9 mouse cellular contexts compared by ENCODE assay signal in genomic region chr7:142482256-142482609, GRCm38 (mm10). TPM values are rescaled to one million over a fixed set of nuclear protein-coding genes. Genes with fewer than 3 reads are reported as not detected.
A peak's percentile ranks its signal among the peaks of the same experiment; 100 is the strongest.
DNase-seq lines count a peak whose midpoint lies in the region; ATAC-seq and TF ChIP-seq lines count a peak whose summit lies in the region.
"Had no signal": no experiment of that assay in that cellular context is flagged by ENCODE, and none has a peak within 500 bp of the region (broad histone marks: within the 10 kb centered on the region; RNA-seq: fewer than 3 reads in every experiment).

No protein-coding gene starts in this region.

- H3K9me3 ChIP-seq in liver, embryonic 11.5 days (ENCODE audit: control insufficient read depth, low read length) = no peaks in the 10 kb centered on the region
- H3K9me3 ChIP-seq in forebrain, embryonic 10.5 days = no peaks in the 10 kb centered on the region
- H3K9me3 ChIP-seq in hindbrain, postnatal 0 days (ENCODE audit: low read length) = no peaks in the 10 kb centered on the region
- no peaks in the 10 kb centered on the region for H3K9me3 ChIP-seq in neural tube, embryonic 12.5 days
- H3K9me3 ChIP-seq: G1E had no signal

- H3K27me3 ChIP-seq in liver, embryonic 11.5 days (replicated peaks; ENCODE audit: control insufficient read depth, insufficient read depth, low read length) = peaks cover 9% of the 10 kb centered on the region; the same call in 1 of the 2 replicates
- H3K27me3 ChIP-seq in forebrain, embryonic 10.5 days (ENCODE audit: poor library complexity, severe bottlenecking) = peaks cover 16% of the 10 kb centered on the region; the same call in 1 of the 2 replicates
- H3K27me3 ChIP-seq in hindbrain, postnatal 0 days (ENCODE audit: insufficient read depth, low read length) = no peaks in the 10 kb centered on the region
- H3K27me3 ChIP-seq in neural tube, embryonic 12.5 days (replicated peaks) = no peaks in the 10 kb centered on the region
- H3K27me3 ChIP-seq in cerebellum, adult 2 months (ENCODE audit: control insufficient read depth, insufficient read depth, low read length) = no peaks in the 10 kb centered on the region

- H3K36me3 ChIP-seq in liver, embryonic 11.5 days (ENCODE audit: control insufficient read depth, insufficient read depth, low read length) = no peaks in the 10 kb centered on the region
- H3K36me3 ChIP-seq in forebrain, embryonic 10.5 days (replicated peaks) = no peaks in the 10 kb centered on the region
- no peaks in the 10 kb centered on the region for H3K36me3 ChIP-seq in hindbrain, postnatal 0 days (ENCODE audit: insufficient read depth, low read length)
- H3K36me3 ChIP-seq in neural tube, embryonic 12.5 days = no peaks in the 10 kb centered on the region
- H3K36me3 ChIP-seq: G1E had no signal

- H3K27ac ChIP-seq in liver, embryonic 11.5 days (ENCODE audit: low read depth, low read length) = peak overlapping the region; percentile 84
- H3K27ac ChIP-seq in forebrain, embryonic 10.5 days = peak overlapping the region; percentile 93
- peak overlapping the region; percentile 67; the same call in 1 of the 2 replicates for H3K27ac ChIP-seq in hindbrain, postnatal 0 days
- no peak overlapping the region for H3K27ac ChIP-seq in neural tube, embryonic 12.5 days
- H3K27ac ChIP-seq in cerebellum, adult 2 months (ENCODE audit: insufficient read depth, low read length) = no peak overlapping the region

- WGBS in liver, embryonic 11.5 days = 36% methylated on average over 6 of the region's 6 CpGs
- 23% methylated on average over 6 of the region's 6 CpGs for WGBS in forebrain, embryonic 10.5 days
- WGBS in hindbrain, postnatal 0 days = 12% methylated on average over 6 of the region's 6 CpGs
- 17% methylated on average over 6 of the region's 6 CpGs for WGBS in neural tube, embryonic 12.5 days
- 81% methylated on average over 6 of the region's 6 CpGs for WGBS in cerebellum, adult 2 months

- peak overlapping the region; percentile 54 for H3K4me2 ChIP-seq in liver, embryonic 11.5 days
- no peak overlapping the region for H3K4me2 ChIP-seq in hindbrain, postnatal 0 days (ENCODE audit: low read depth, low read length)
- peak overlapping the region; percentile 67 for H3K4me2 ChIP-seq in neural tube, embryonic 12.5 days (replicated peaks)

- H3K9ac ChIP-seq in liver, embryonic 11.5 days (ENCODE audit: low read depth, low read length) = peak overlapping the region; percentile 56; the same call in 1 of the 2 replicates
- H3K9ac ChIP-seq in hindbrain, postnatal 0 days (replicated peaks; ENCODE audit: low read length) = peak overlapping the region; percentile 51; the same call in 1 of the 2 replicates
- no peak overlapping the region; the same call in 1 of the 2 replicates for H3K9ac ChIP-seq in neural tube, embryonic 12.5 days

- TF ChIP-seq CTCF in hindbrain, postnatal 0 days (IDR thresholded peaks at IDR 0.05; ENCODE audit: low read depth) = no peak
- no peak for TF ChIP-seq CTCF in cerebellum, adult 2 months (IDR thresholded peaks at IDR 0.05; ENCODE audit: borderline replicate concordance, insufficient read depth, low read depth, low read length)

- peaks cover 29% of the 10 kb centered on the region for H3K4me1 ChIP-seq in liver, embryonic 11.5 days (replicated peaks; ENCODE audit: control insufficient read depth, insufficient read depth, low read length)
- peaks cover 53% of the 10 kb centered on the region for H3K4me1 ChIP-seq in forebrain, embryonic 10.5 days
- H3K4me1 ChIP-seq in hindbrain, postnatal 0 days (ENCODE audit: insufficient read depth, low read length) = peaks cover 2% of the 10 kb centered on the region; the same call in 1 of the 2 replicates
- peaks cover 35% of the 10 kb centered on the region for H3K4me1 ChIP-seq in neural tube, embryonic 12.5 days
- no peaks in the 10 kb centered on the region; the same call in 1 of the 2 replicates for H3K4me1 ChIP-seq in cerebellum, adult 2 months (ENCODE audit: control insufficient read depth, insufficient read depth, low read length)

- no peak for DNase-seq in liver, embryonic 11.5 days (ENCODE audit: low spot score)
- no peak for DNase-seq in liver
- peak; percentile 36 for DNase-seq in forebrain, embryonic 10.5 days (ENCODE audit: extremely low spot score, low spot score)
- DNase-seq in hindbrain, postnatal 0 days (ENCODE audit: low spot score) = peak; percentile 59
- no peak for DNase-seq in layer of hippocampus, postnatal 25 days (ENCODE audit: extremely low spot score in 1 of 2, low spot score in 1 of 2)
- no peak for DNase-seq in cerebellum, adult 2 months
- no peak for DNase-seq in kidney, adult 11 months

- TF ChIP-seq POLR2A in cerebellum, adult 2 months (IDR thresholded peaks at IDR 0.05; ENCODE audit: borderline replicate concordance, insufficient read depth, low read length) = no peak

- no peak for ATAC-seq in liver, embryonic 11.5 days (replicated peaks; ENCODE audit: low FRiP score)
- ATAC-seq in hindbrain, postnatal 0 days = peak; percentile 57
- ATAC-seq in neural tube, embryonic 12.5 days (ENCODE audit: low FRiP score, low read depth) = peak; percentile 36

- H3K4me3 ChIP-seq in liver, embryonic 11.5 days (ENCODE audit: low read depth, low read length) = no peak overlapping the region
- peak overlapping the region; percentile 47 for H3K4me3 ChIP-seq in forebrain, embryonic 10.5 days
- H3K4me3 ChIP-seq in hindbrain, postnatal 0 days (ENCODE audit: low read length) = no peak overlapping the region
- H3K4me3 ChIP-seq in neural tube, embryonic 12.5 days = no peak overlapping the region
- H3K4me3 ChIP-seq in cerebellum, adult 2 months (replicated peaks; ENCODE audit: insufficient read depth, low read depth, low read length) = no peak overlapping the region

RNA-seq across cellular contexts. Expression of gene Tnnt3, which starts 16.4 kb away (rescaled TPM):
- 1.5 and 2.4 TPM in 2 replicates for polyA plus RNA-seq in liver, embryonic 11.5 days (2014; fragmentation: Nextera tagmentation; extraction: Ambion mirVana)
- polyA plus RNA-seq in forebrain, embryonic 10.5 days (2016; fragmentation: Nextera tagmentation; extraction: Ambion mirVana) = 0.33 and 1.1 TPM in 2 replicates
- total RNA-seq in hindbrain, postnatal 0 days (2014; rRNA removed) = 1.3 and 4.7 TPM in 2 replicates
- polyA plus RNA-seq in hindbrain, postnatal 0 days (2015; fragmentation: Nextera tagmentation; extraction: Ambion mirVana) = 3.1 and 3.9 TPM in 2 replicates
- 5.7 and 8.7 TPM in 2 replicates for polyA plus RNA-seq in neural tube, embryonic 12.5 days (2016; fragmentation: Nextera tagmentation; extraction: Ambion mirVana)
- not detected for total RNA-seq in layer of hippocampus, postnatal 25 days (2021)
- 0.39 and 0.65 TPM in 2 replicates for polyA plus RNA-seq in cerebellum, adult 2 months (2012; rRNA removed)
- total RNA-seq: G1E had no signal
- polyA plus RNA-seq: G1E had no signal

RNA-seq across cellular contexts. Expression of gene Lsp1, which starts 21.6 kb away (rescaled TPM):
- polyA plus RNA-seq in liver, embryonic 11.5 days (2014; fragmentation: Nextera tagmentation; extraction: Ambion mirVana) = 19.2 and 20.7 TPM in 2 replicates
- polyA plus RNA-seq in forebrain, embryonic 10.5 days (2016; fragmentation: Nextera tagmentation; extraction: Ambion mirVana) = 10.7 and 12.0 TPM in 2 replicates
- 4.6 and 16.6 TPM in 2 replicates for total RNA-seq in hindbrain, postnatal 0 days (2014; rRNA removed)
- polyA plus RNA-seq in hindbrain, postnatal 0 days (2015; fragmentation: Nextera tagmentation; extraction: Ambion mirVana) = 6.6 and 7.2 TPM in 2 replicates
- 15.6 and 18.4 TPM in 2 replicates for polyA plus RNA-seq in neural tube, embryonic 12.5 days (2016; fragmentation: Nextera tagmentation; extraction: Ambion mirVana)
- 1 to 10 TPM; 2.2 to 4.2 TPM for total RNA-seq in layer of hippocampus, postnatal 25 days (2021)
- polyA plus RNA-seq in cerebellum, adult 2 months (2012; rRNA removed) = 4.2 and 5.9 TPM in 2 replicates

RNA-seq across cellular contexts. Expression of gene Tnni2, which starts 40.6 kb away (rescaled TPM):
- polyA plus RNA-seq in liver, embryonic 11.5 days (2014; fragmentation: Nextera tagmentation; extraction: Ambion mirVana) = 1.9 and 3.7 TPM in 2 replicates
- 0.46 and 1.4 TPM in 2 replicates for polyA plus RNA-seq in forebrain, embryonic 10.5 days (2016; fragmentation: Nextera tagmentation; extraction: Ambion mirVana)
- total RNA-seq in hindbrain, postnatal 0 days (2014; rRNA removed) = 1.3 and 8.5 TPM in 2 replicates
- polyA plus RNA-seq in hindbrain, postnatal 0 days (2015; fragmentation: Nextera tagmentation; extraction: Ambion mirVana) = 0.63 TPM in 2 replicates
- 3.3 and 4.6 TPM in 2 replicates for polyA plus RNA-seq in neural tube, embryonic 12.5 days (2016; fragmentation: Nextera tagmentation; extraction: Ambion mirVana)
- under 1 TPM in 1 of 2 experiments, not detected in 1; 0.70 TPM for total RNA-seq in layer of hippocampus, postnatal 25 days (2021)
- polyA plus RNA-seq in cerebellum, adult 2 months (2012; rRNA removed) = 0.52 TPM in 1 of 2 replicates, not detected in the other

RNA-seq across cellular contexts. Expression of gene Syt8, which starts 47.6 kb away (rescaled TPM):
- 0.41 and 0.42 TPM in 2 replicates for polyA plus RNA-seq in liver, embryonic 11.5 days (2014; fragmentation: Nextera tagmentation; extraction: Ambion mirVana)
- 0.18 TPM in 1 of 2 replicates, not detected in the other for polyA plus RNA-seq in forebrain, embryonic 10.5 days (2016; fragmentation: Nextera tagmentation; extraction: Ambion mirVana)
- not detected in 2 replicates for total RNA-seq in hindbrain, postnatal 0 days (2014; rRNA removed)
- polyA plus RNA-seq in hindbrain, postnatal 0 days (2015; fragmentation: Nextera tagmentation; extraction: Ambion mirVana) = 0.15 TPM in 1 of 2 replicates, not detected in the other
- 0.43 TPM in 1 of 2 replicates, not detected in the other for polyA plus RNA-seq in neural tube, embryonic 12.5 days (2016; fragmentation: Nextera tagmentation; extraction: Ambion mirVana)
- not detected for total RNA-seq in layer of hippocampus, postnatal 25 days (2021)
- polyA plus RNA-seq in cerebellum, adult 2 months (2012; rRNA removed) = not detected in 2 replicates
- polyA plus RNA-seq: G1E had no signal

RNA-seq across cellular contexts. Expression of gene Mrpl23, which starts 50.3 kb away (rescaled TPM):
- polyA plus RNA-seq in liver, embryonic 11.5 days (2014; fragmentation: Nextera tagmentation; extraction: Ambion mirVana) = 20.8 and 22.2 TPM in 2 replicates
- 15.8 and 16.1 TPM in 2 replicates for polyA plus RNA-seq in forebrain, embryonic 10.5 days (2016; fragmentation: Nextera tagmentation; extraction: Ambion mirVana)
- total RNA-seq in hindbrain, postnatal 0 days (2014; rRNA removed) = 64.0 and 69.3 TPM in 2 replicates
- 17.4 and 25.5 TPM in 2 replicates for polyA plus RNA-seq in hindbrain, postnatal 0 days (2015; fragmentation: Nextera tagmentation; extraction: Ambion mirVana)
- polyA plus RNA-seq in neural tube, embryonic 12.5 days (2016; fragmentation: Nextera tagmentation; extraction: Ambion mirVana) = 13.5 and 14.7 TPM in 2 replicates
- 1 to 10 TPM; 5.8 to 6.7 TPM for total RNA-seq in layer of hippocampus, postnatal 25 days (2021)
- polyA plus RNA-seq in cerebellum, adult 2 months (2012; rRNA removed) = 81.9 and 87.2 TPM in 2 replicates

Comparison
In these comparisons a context has a peak if more than half of its experiments do, and no peak if none do; other contexts are left out.
1. DNase-seq: peak in forebrain, embryonic 10.5 days (single experiment) and hindbrain, postnatal 0 days (single experiment); none in liver, embryonic 11.5 days (single experiment), liver (single experiment), layer of hippocampus, postnatal 25 days (0 of 2), cerebellum, adult 2 months (0 of 2) and kidney, adult 11 months (single experiment).
2. H3K27ac ChIP-seq: peak in liver, embryonic 11.5 days (single experiment), forebrain, embryonic 10.5 days (single experiment) and hindbrain, postnatal 0 days (single experiment); none in neural tube, embryonic 12.5 days (single experiment) and cerebellum, adult 2 months (single experiment).